Mouse (Mus musculus) ES-CJ7 (cell line): ENCODE measurements at regions not wholly inside any gene's neighbourhood (a gene's known extent, or its start where the extent isn't known, plus 50 kb on each side); places are given as distances from the start of the nearest gene placed in this dataset.

Experiments
- DNase-seq: peaks from one replicate; pipeline ENCODE4 v3.0.0; 2011; ENCODE audit warnings: low read depth, low spot score

GRCm38 (mm10) chr13:84760978-84761377, 428.2 kb upstream of the Ccnh start:
- DNase-seq = no peak

- no peak for DNase-seq
Observed at GRCm38 (mm10) chr13:84761821-84762220, 427.4 kb upstream of the Ccnh start.

GRCm38 (mm10) chr13:84763916-84764315, 425.3 kb upstream of the Ccnh start:
- no peak for DNase-seq

- peak; percentile 13 for DNase-seq
Observed at GRCm38 (mm10) chr13:84771956-84772355, 417.3 kb upstream of the Ccnh start.

GRCm38 (mm10) chr13:84783017-84783937, 405.9 kb upstream of the Ccnh start:
- peak; percentile 25 for DNase-seq

- no peak for DNase-seq
Observed at GRCm38 (mm10) chr13:84804241-84804980, 384.8 kb upstream of the Ccnh start.

GRCm38 (mm10) chr13:84805190-84805589, 384.0 kb upstream of the Ccnh start:
- no peak for DNase-seq

- DNase-seq = no peak
Observed at GRCm38 (mm10) chr13:84809605-84810004, 379.6 kb upstream of the Ccnh start.
